Mouse (Mus musculus) spleen, postnatal 14 days (tissue): ENCODE results near the gene Rundc1.
"Not testable (repeated sequence)": the region's sequence is repeated elsewhere in the genome, so short reads cannot be mapped to it uniquely, and the experiment has no call there.

Experiments used
- DNase-seq, 2 experiments: peaks; one replicate each; pipeline ENCODE4 v3.0.0; 2021 to 2022; ENCODE audit warnings: low spot score in 2 of 2

The Rundc1 gene

DNA sequence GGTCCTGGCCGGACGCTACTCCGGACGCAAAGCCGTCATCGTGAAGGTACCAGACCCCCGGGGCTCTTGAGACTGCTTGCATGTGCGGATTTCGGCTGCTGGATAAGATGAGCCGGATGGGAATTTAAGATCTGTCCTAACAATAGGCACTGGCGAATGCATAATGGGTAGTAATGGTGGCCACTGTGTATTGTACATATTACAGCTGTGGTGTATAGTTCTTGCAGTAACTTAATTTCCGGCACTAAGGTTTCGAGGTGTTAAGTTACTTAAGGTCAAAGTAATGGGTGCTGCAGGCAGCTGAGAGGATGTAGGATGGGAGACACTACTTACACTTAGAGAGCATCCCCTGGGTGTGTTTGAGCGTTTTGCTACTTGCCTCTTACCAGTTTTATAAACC lies 17.9 kb downstream of the Rundc1 start:
- DNase-seq: no peak

GRCm38 (mm10) chr11:101446319-101446718 lies 21.4 kb downstream of the Rundc1 start:
- no peak for DNase-seq

- DNase-seq: not testable (repeated sequence)
Observed at GRCm38 (mm10) chr11:101446860-101447259, 22.0 kb downstream of the Rundc1 start.

DNA sequence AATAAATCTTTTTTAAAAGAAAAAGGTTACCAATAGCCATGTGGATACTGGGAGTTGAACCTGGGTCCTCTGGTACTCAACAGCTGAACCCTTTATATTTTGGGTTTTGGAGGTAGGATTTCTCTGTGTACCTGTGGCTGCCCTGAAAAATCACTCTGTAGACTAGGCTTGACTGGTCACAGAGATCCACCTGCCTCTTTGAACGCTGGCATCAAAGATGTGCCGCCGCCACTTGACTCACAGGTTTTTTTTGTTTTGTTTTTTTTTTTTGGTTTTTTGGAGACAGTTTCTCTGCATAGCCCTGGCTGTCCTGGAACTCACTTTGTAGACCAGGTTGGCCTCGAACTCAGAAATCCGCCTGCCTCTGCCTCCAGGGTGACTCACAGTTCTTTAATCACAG lies 22.9 kb downstream of the Rundc1 start:
- no peak for DNase-seq

- DNase-seq: peak; percentile 51 to 65
Observed at GRCm38 (mm10) chr11:101448274-101448746, 23.4 kb downstream of the Rundc1 start, which contains the start of gene Ifi35. Gene Ifi35, plus strand, starts transcription at chr11:101448407.

- DNase-seq: no peak
Observed at GRCm38 (mm10) chr11:101448899-101449298, 24.0 kb downstream of the Rundc1 start.

DNA sequence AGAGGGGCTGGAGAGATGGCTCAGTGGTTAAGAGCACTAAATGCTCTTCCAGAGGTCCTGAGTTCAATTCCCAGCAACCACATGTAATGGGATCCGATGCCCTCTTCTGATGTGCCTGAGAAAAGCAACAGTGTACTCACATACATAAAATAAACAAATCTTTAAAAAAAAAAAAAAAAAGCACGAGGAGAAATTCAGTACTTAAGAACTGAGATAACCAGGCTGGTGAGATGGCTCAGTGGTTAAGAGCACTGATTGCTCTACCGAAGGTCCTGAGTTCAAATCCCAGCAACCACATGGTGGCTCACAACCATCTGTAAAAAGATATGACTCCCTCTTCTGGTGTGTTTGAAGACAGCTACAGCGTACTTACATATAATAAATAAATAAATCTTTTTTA lies 24.7 kb downstream of the Rundc1 start:
- not testable (repeated sequence) for DNase-seq

GRCm38 (mm10) chr11:101450394-101450793 lies 25.5 kb downstream of the Rundc1 start:
- DNase-seq: no peak

DNA sequence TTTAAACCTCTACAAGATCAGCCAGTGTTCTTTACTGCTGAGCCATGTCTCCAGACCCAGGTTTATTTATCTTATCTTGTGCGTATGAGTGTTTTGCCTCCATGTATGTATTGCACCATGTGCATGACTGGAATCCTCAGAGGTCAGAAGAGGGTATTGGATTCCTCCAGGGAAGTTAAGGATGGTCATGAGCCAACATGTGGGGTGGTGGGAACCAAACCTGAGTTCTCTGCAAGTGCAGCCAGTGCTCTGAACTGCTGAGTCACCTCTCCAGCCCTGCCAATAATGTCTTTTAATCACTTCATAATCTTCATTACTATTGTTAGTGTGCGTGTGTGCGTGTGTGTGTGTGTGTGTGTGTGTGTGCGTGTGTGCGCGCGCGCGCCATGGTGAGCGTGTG lies 26.7 kb downstream of the Rundc1 start:
- DNase-seq: no peak

DNA sequence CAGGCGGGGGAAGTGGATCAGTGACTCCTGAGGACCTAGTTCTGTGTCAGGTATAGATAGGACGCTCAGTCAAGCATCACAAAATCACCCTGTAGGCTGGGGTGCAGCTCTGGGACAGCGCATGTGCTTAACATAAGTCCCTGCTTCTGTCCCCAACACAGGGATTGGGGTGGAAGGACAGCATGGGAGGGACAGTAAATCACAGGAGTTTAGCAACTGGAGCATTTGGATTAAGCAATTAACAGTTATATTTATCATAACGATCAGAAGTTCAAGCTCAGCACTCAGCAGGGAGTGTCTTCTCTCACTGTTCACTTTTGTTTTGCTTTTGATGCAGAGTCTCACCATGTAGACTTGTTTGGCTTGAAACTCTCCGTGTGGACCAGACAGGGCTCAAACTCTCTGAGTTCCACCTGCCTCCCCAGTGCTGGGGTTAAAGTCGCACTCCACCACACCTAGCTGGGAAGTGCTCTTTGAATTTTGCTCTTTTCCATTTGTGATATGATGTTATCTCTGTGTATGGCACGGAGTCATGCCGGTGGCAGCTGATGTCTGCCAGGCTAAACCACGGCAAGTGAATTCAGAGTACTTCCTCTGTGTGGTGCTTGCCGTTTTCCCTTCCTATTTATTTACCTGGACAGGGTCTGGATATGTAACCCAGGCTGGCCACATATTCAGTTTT lies 27.3 kb downstream of the Rundc1 start:
- no peak for DNase-seq

DNA sequence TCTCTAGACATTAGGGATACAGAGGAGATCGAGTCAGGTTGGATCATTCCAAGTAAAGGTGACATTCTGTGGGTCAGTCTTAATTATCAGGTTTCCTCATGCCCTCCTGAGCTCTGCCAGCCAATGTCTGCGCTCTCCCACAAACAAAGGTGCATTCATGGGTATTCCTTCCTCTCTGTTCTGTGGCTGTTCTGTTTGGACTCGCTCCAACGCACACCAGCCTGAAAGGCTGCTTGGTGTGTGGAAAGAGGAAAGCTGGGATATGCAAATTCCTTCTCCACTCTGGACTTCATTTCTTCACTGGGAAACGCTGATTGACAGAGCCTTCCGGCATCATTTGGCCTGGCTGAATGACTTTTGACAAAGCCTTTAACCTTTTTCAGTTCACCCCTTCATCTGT lies 29.8 kb downstream of the Rundc1 start:
- DNase-seq: no peak

DNA sequence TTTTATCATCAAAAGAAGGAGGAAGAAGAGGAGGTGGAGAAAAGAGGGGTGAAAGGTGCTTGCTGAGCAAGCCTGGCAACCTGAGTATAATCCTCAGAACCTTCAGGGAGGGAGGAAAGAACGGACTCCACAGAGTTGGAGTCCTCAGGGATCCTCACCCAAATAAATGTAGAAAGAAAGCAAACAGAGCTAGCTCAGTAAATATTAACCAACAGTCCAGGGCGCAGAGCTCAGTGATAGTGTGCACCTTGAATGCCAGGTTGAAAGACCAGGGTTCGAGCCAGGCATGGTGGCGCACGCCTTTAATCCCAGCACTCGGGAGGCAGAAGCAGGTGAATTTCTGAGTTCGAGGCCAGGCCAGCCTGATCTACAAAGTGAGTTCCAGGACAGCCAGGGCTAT lies 30.7 kb downstream of the Rundc1 start:
- DNase-seq: no peak

GRCm38 (mm10) chr11:101457631-101458030 lies 32.7 kb downstream of the Rundc1 start:
- DNase-seq: no peak

DNA sequence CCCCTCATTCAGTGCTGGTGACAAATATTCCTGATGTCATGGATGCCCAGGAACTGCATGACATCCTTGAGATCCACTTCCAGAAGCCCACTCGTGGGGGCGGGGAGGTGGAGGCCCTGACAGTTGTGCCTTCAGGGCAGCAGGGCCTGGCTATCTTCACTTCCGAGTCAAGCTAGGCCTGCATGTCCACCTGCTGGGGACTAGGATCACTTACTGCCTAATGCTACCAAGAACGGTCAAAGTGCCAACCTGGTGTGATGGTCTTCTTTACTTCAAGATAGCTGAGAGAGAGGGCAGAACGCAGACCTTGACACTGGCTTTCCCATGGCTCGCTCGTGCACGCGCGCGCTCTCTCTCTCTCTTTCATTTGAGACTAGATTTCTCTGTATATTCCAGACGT lies 33.3 kb downstream of the Rundc1 start:
- DNase-seq: no peak

- DNase-seq: no peak
Observed at GRCm38 (mm10) chr11:101459716-101460115, 34.8 kb downstream of the Rundc1 start.

DNA sequence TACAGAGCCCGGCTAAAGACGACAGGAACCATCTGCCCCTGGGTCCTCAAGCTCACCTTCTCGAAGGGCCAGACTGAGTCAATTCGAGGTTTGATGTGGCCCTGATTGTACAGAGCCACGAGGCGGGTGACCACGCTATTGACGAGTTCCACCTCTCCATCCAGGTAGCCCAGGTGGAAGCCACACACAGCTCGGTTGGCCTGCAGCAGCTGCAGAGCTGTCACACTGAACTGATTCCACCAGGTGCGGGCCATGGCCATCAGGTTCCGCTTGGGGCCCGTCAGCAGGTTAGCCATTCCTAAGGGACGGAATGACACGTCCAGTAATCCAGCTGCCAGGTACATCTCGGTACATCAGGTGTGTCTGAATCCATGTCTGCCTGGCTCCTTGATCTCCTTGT lies 35.4 kb downstream of the Rundc1 start:
- no peak for DNase-seq

- DNase-seq: no peak
Observed at GRCm38 (mm10) chr11:101462141-101462540, 37.3 kb downstream of the Rundc1 start.

- no peak for DNase-seq
Observed at GRCm38 (mm10) chr11:101462583-101463440, 37.9 kb downstream of the Rundc1 start.

- no peak for DNase-seq
Observed at GRCm38 (mm10) chr11:101464211-101465100, 39.6 kb downstream of the Rundc1 start, which contains the start of gene Rnd2. Gene Rnd2, plus strand, starts transcription at chr11:101464999.

GRCm38 (mm10) chr11:101465101-101465868 lies 40.4 kb downstream of the Rundc1 start:
- no peak for DNase-seq
